Mouse (Mus musculus) olfactory bulb, adult 2 months (tissue): Measurements from ENCODE around the gene Dapp1.

Experiments
- CTCF ChIP-seq: fragments of 200-500 bp; IDR thresholded peaks from 2 replicates; pipeline ENCODE4 v1.5.1; 2012; ENCODE audit warnings: low read depth, mild to moderate bottlenecking, low read length, moderate library complexity; ENCODE audit not compliant: insufficient read depth
- POLR2A ChIP-seq: fragments of 200-500 bp; IDR thresholded peaks from 2 replicates; pipeline ENCODE4 v1.6.1; 2012; ENCODE audit warnings: mild to moderate bottlenecking, low read depth, low read length, moderate library complexity; ENCODE audit not compliant: insufficient read depth

- TF ChIP-seq POLR2A (no peak), CTCF (no peak)
Measured at GRCm38 (mm10) chr3:137975856-137976423, 5.4 kb downstream of the Dapp1 start.
